Mouse (Mus musculus): ENCODE measurements around the gene Pgp. TPM values are rescaled to one million over a fixed set of nuclear protein-coding genes. Genes with fewer than 3 reads are reported as not detected.

The Pgp gene
- total and polyA plus RNA-seq, 3 experiments: 35.7 to 44.5 (median 39.1) TPM

DNA sequence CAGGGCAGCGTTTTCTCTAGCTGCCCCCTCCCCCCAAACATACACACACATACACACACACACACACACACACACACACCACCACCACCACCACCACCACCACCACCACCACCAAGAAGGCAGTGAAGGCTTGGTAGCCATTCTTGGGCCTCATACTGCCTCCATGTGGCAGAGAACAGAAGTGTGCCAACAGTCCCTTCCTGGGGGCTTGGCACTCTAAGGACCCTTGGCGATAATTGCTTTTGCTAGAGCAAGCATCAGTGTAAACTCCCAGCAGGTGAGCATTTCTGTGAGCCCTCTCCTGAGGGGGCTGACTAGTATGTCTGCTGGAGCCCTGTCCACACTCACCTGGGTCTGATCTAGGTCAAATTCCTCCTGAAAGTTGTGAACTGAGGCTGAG, 29.0 kb upstream of the Pgp start:
- no peak overlapping the region for H3K4me3 ChIP-seq
- no peaks in the 10 kb centered on the region for H3K27me3 ChIP-seq (ENCODE audit: control insufficient read depth, insufficient read depth, low read length)
- intact Hi-C loops (cut with DNase I): no loop called here
- H3K4me1 ChIP-seq (ENCODE audit: control insufficient read depth, insufficient read depth, low read length): no peaks in the 10 kb centered on the region
- H3K79me2 ChIP-seq (replicated peaks; ENCODE audit: control insufficient read depth, insufficient read depth, low read length): no peaks in the 10 kb centered on the region
- no peak overlapping the region for H3K9ac ChIP-seq (ENCODE audit: low read depth, low read length)
- no peaks in the 10 kb centered on the region for H3K36me3 ChIP-seq (ENCODE audit: control insufficient read depth, insufficient read depth, low read length)
- DNase-seq: no peak
- TF ChIP-seq CTCF (IDR thresholded peaks at IDR 0.05) (peak; percentile 34), POLR2A (IDR thresholded peaks at IDR 0.05; ENCODE audit: insufficient read depth, low read depth, low read length) (no peak)
- WGBS: 28% methylated on average over 2 of the region's 2 CpGs
- H3K27ac ChIP-seq: no peak overlapping the region

DNA sequence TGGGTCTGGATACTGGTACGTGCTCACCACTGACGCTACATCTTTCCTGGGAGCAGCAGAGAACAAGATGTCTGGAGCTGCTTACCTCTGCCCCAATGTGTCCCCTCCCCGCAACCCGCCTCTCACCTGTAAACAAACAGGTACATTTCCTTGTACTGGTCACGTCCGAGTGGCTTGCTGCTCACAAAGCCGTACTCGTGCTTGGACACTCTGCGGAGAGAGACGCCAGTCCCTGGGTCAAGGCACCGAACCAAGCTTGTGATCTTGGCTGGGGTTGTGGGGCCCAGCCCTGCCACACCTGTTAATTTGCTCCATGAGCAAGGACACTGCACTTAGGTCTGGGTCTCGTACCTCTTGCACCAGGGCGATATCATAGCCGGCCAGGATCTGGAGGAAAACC, 28.1 kb upstream of the Pgp start:
- TF ChIP-seq POLR2A (IDR thresholded peaks at IDR 0.05; ENCODE audit: insufficient read depth, low read depth, low read length) (no peak), CTCF (IDR thresholded peaks at IDR 0.05) (no peak), EP300 (IDR thresholded peaks at IDR 0.05; ENCODE audit: insufficient read depth, low read depth, low read length) (no peak)
- intact Hi-C loops (cut with DNase I): no loop called here
- Histone ChIP-seq H3K36me3 (ENCODE audit: control insufficient read depth, insufficient read depth, low read length) (no peaks in the 10 kb centered on the region), H3K4me1 (ENCODE audit: control insufficient read depth, insufficient read depth, low read length) (no peaks in the 10 kb centered on the region), H3K27me3 (ENCODE audit: control insufficient read depth, insufficient read depth, low read length) (no peaks in the 10 kb centered on the region), H3K79me2 (replicated peaks; ENCODE audit: control insufficient read depth, insufficient read depth, low read length) (no peaks in the 10 kb centered on the region), H3K9ac (ENCODE audit: low read depth, low read length) (no peak overlapping the region), H3K27ac (no peak overlapping the region), H3K4me3 (no peak overlapping the region)
- 89% methylated on average over 14 of the region's 14 CpGs for WGBS
- DNase-seq: no peak

DNA sequence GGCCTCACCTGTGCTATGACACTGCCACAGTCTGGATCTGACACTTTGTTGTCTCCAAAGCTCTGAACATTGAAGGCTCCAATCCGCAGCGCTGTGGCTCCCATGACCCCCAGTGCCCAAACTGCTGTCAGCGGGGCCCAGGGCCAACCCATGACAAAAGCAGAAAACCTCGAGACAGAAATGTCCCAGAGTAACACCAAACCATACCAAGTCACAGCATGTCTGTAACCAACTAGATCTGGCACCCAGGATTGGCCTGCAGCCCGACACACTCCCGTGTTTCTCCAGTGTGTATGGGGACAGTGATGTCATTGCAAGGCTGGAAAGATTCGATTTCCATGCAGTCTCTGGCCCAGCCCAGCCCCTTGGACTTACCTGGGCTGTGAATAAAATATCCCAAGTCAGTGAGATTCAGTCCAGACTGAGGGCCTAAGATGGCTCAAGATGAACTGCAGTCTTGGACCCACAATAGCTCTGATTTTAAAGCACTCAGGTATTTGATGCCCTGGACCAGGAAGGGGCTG, 27.5 kb upstream of the Pgp start, which contains the start of gene Dnase1l2:
TSS of gene Dnase1l2 (minus strand) at position 474 of the 524 bp plus-strand sequence.
- Histone ChIP-seq H3K79me2 (replicated peaks; ENCODE audit: control insufficient read depth, insufficient read depth, low read length) (no peaks in the 10 kb centered on the region), H3K4me1 (ENCODE audit: control insufficient read depth, insufficient read depth, low read length) (no peaks in the 10 kb centered on the region), H3K9ac (ENCODE audit: low read depth, low read length) (no peak within 1 kb of the TSS), H3K4me3 (no peak within 1 kb of the TSS), H3K36me3 (ENCODE audit: control insufficient read depth, insufficient read depth, low read length) (no peaks in the 10 kb centered on the region), H3K27me3 (ENCODE audit: control insufficient read depth, insufficient read depth, low read length) (no peaks in the 10 kb centered on the region), H3K27ac (no peak within 1 kb of the TSS)
- intact Hi-C loops (cut with DNase I): no loop called here
- TF ChIP-seq EP300 (IDR thresholded peaks at IDR 0.05; ENCODE audit: insufficient read depth, low read depth, low read length) (no peak), POLR2A (IDR thresholded peaks at IDR 0.05; ENCODE audit: insufficient read depth, low read depth, low read length) (no peak), CTCF (IDR thresholded peaks at IDR 0.05) (no peak)
- WGBS: 55% methylated on average over 7 of the region's 7 CpGs
- no peak for DNase-seq

- Histone ChIP-seq H3K4me1 (ENCODE audit: control insufficient read depth, insufficient read depth, low read length) (no peaks in the 10 kb centered on the region), H3K9ac (ENCODE audit: low read depth, low read length) (no peak overlapping the region), H3K36me3 (ENCODE audit: control insufficient read depth, insufficient read depth, low read length) (no peaks in the 10 kb centered on the region), H3K4me3 (no peak overlapping the region), H3K79me2 (replicated peaks; ENCODE audit: control insufficient read depth, insufficient read depth, low read length) (no peaks in the 10 kb centered on the region), H3K27me3 (ENCODE audit: control insufficient read depth, insufficient read depth, low read length) (no peaks in the 10 kb centered on the region), H3K27ac (no peak overlapping the region)
- no peak for TF ChIP-seq EP300 (IDR thresholded peaks at IDR 0.05; ENCODE audit: insufficient read depth, low read depth, low read length)
- no peak for TF ChIP-seq CTCF (IDR thresholded peaks at IDR 0.05)
- TF ChIP-seq POLR2A (IDR thresholded peaks at IDR 0.05; ENCODE audit: insufficient read depth, low read depth, low read length): no peak
- DNase-seq: no peak
- intact Hi-C loops (cut with DNase I): no loop called here
- WGBS: 65% methylated on average over 4 of the region's 4 CpGs
These were observed 26.8 kb upstream of the Pgp start for GRCm38 (mm10) chr17:24443409-24443808.

DNA sequence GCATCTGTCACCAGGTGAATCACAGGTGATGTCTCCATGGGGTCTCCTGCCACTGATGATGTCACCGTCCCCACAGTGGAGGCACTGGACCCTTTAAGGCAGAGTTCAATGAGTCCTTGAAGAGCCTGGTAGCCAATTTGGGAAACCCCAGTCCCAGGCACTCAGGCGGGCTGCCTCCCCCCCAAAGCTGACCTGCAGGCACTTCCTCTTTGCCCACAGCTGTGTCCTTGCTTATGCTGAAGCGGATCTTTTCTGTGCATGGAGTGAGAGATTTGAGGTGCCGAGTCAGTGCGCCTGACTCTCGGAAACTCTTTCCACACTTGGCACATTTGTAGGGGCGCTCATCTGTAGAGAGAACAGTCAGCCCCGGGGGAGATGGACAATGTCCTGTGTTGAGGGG, 23.6 kb upstream of the Pgp start:
- no peaks in the 10 kb centered on the region for H3K4me1 ChIP-seq (ENCODE audit: control insufficient read depth, insufficient read depth, low read length)
- no peak for DNase-seq
- no peak overlapping the region for H3K4me3 ChIP-seq
- no peak for TF ChIP-seq POLR2A (IDR thresholded peaks at IDR 0.05; ENCODE audit: insufficient read depth, low read depth, low read length)
- TF ChIP-seq CTCF (IDR thresholded peaks at IDR 0.05): no peak
- no peak for TF ChIP-seq EP300 (IDR thresholded peaks at IDR 0.05; ENCODE audit: insufficient read depth, low read depth, low read length)
- H3K36me3 ChIP-seq (ENCODE audit: control insufficient read depth, insufficient read depth, low read length): no peaks in the 10 kb centered on the region
- H3K27me3 ChIP-seq (ENCODE audit: control insufficient read depth, insufficient read depth, low read length): no peaks in the 10 kb centered on the region
- H3K9ac ChIP-seq (ENCODE audit: low read depth, low read length): no peak overlapping the region
- WGBS: 91% methylated on average over 8 of the region's 8 CpGs
- intact Hi-C loops (cut with DNase I): no loop called here
- H3K27ac ChIP-seq: no peak overlapping the region
- 0 out of 2 replicates have a peak, but pooled peaks cover 2% of the 10 kb centered on the region for H3K79me2 ChIP-seq (replicated peaks; ENCODE audit: control insufficient read depth, insufficient read depth, low read length)

DNA sequence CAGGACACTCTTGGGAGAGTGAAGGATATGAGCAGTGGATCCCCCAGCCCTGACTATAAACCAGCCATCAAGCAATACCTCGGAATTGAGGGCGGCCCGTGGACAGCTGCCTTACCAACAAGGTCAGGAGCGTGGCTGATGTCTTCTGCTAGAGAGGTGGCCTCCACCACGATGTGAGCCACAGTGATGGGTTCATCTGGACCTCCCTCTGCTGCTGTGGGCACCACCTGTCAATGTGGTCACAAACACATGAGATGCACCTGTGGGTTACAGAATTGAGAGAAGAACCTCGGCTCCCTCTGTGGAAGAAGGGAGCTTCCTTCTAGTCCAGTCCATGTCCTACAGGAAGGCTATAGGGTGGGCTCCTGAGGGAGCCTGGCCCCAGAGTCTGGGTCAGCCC, 20.7 kb upstream of the Pgp start:
- Histone ChIP-seq H3K9ac (ENCODE audit: low read depth, low read length) (no peak overlapping the region), H3K27ac (no peak overlapping the region), H3K27me3 (ENCODE audit: control insufficient read depth, insufficient read depth, low read length) (no peaks in the 10 kb centered on the region), H3K4me3 (no peak overlapping the region), H3K36me3 (ENCODE audit: control insufficient read depth, insufficient read depth, low read length) (peaks cover 3% of the 10 kb centered on the region; the same call in 1 of the 2 replicates), H3K79me2 (replicated peaks; ENCODE audit: control insufficient read depth, insufficient read depth, low read length) (0 out of 2 replicates have a peak, but pooled peaks cover 3% of the 10 kb centered on the region), H3K4me1 (ENCODE audit: control insufficient read depth, insufficient read depth, low read length) (peaks cover 3% of the 10 kb centered on the region)
- intact Hi-C loops (cut with DNase I): no loop called here
- no peak for DNase-seq
- WGBS: 95% methylated on average over 6 of the region's 6 CpGs
- TF ChIP-seq CTCF (IDR thresholded peaks at IDR 0.05): no peak
- TF ChIP-seq EP300 (IDR thresholded peaks at IDR 0.05; ENCODE audit: insufficient read depth, low read depth, low read length): no peak
- no peak for TF ChIP-seq POLR2A (IDR thresholded peaks at IDR 0.05; ENCODE audit: insufficient read depth, low read depth, low read length)

Measured in heart, adult 2 months (tissue).